Mouse (Mus musculus): Measurements from ENCODE around the gene Fat4. TPM values are rescaled to one million over a fixed set of nuclear protein-coding genes. Genes with fewer than 3 reads are reported as not detected.

The Fat4 gene
- 2.9 and 3.3 TPM in 2 replicates for polyA plus RNA-seq (2015; fragmentation: Nextera tagmentation; extraction: Ambion mirVana)

GRCm38 (mm10) chr3:38886890-38887355 lies at the start of gene Fat4:
Gene Fat4 (plus strand): TSS chr3:38886940.

